Mouse (Mus musculus) frontal cortex, adult 2 months (tissue): Measurements from ENCODE around the gene Atp1a4. TPM values are rescaled to one million over a fixed set of nuclear protein-coding genes. Genes with fewer than 3 reads are reported as not detected.

ENCODE experiments used
- DNase-seq, 2 experiments: peaks; one replicate each; pipeline ENCODE4 v3.0.0; 2022; ENCODE audit warnings: low spot score in 1 of 2; ENCODE audit errors: extremely low spot score in 1 of 2
- polyA plus RNA-seq: library from polyadenylated mRNA; depleted of rRNA; stranded (reverse); fragments of >200 nt; gene quantifications from 2 replicates; pipeline ENCODE4 v1.2.3, GENCODE M21; 2012; rRNA removed

Atp1a4 gene
- polyA plus RNA-seq, 1 experiment: not detected

- no peak for DNase-seq
Observed at GRCm38 (mm10) chr1:172198996-172199395, 59.2 kb downstream of the Atp1a4 start.

DNA sequence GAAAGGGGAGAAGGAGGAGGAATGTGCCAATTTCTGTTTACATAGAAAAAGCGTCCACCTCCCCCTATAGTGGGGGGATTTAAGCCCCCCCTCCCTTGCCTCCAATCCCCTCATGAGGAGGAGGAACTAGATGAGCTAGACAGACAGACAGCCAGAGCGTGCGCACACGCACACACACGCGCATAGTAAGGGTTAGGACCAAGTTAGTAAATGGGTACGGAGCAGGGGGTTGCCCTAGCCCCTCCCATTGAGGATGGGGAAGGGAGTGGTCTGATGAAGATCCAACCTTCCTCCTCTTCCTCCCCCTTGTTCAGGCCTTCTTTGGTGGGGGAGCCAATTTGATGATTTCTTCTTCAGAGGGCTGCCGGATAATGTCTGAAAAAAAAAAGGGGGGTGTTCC, 59.9 kb downstream of the Atp1a4 start:
- DNase-seq: no peak

- no peak for DNase-seq
Observed at GRCm38 (mm10) chr1:172197851-172198250, 60.4 kb downstream of the Atp1a4 start.

- DNase-seq: no peak
Observed at GRCm38 (mm10) chr1:172197146-172197545, 61.1 kb downstream of the Atp1a4 start.

DNA sequence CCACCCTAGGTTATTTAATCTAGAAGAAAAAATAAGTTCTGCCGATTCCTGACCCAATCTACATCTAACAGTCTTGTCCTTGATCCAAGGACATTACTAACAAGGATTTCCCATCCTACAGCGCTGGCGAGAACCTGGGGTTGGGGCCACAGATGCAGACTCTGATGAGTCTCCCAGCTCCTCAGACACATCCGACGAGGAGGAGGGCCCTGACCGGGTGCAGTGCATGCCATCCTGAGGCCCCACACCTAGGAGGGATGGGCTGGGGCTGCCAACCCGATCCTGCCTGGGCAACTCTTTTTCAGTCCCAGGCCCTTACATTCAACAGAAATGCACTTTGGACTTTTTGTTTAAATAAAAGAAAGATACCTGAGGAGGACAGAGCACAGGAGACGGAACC, 63.8 kb downstream of the Atp1a4 start:
- DNase-seq: no peak

DNA sequence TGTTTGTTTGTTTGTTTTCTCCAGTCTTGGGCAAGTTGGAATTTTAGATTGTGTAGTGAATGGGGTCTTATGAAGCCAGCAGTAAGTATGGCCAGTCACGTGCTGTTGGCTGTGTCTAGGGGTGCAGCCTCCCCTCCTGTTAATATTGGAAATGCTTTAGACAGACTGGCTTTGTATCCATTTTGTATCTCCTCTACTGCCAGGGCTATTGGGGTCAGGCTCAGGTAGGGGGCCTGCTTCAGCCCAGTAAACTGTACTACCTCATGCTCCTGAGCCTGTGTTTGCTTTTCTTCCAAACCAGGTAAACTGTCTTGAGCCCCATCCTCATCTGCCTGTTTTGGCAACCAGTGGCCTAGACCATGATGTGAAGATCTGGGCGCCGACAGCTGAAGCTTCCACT, 66.0 kb downstream of the Atp1a4 start:
- no peak for DNase-seq

DNA sequence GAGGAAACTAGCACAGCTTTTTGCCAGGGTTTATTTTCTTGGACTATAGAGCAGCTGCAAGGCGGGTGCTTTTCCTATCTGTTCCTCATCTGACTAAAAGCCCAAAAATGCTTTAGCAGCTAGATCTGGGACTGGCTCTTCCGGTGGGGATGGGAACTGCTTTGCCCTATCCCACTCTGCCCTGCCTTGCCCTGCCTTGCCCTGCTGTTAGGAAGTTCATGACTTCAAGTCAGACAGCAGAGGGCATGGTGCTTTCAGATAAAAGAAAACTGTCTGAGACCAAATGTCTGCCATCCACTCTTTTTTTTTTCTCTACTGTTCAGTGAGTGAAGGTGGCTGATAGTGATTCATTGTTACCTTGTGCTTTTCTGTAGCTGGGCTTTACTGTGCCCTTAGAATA, 66.6 kb downstream of the Atp1a4 start:
- DNase-seq: no peak

DNA sequence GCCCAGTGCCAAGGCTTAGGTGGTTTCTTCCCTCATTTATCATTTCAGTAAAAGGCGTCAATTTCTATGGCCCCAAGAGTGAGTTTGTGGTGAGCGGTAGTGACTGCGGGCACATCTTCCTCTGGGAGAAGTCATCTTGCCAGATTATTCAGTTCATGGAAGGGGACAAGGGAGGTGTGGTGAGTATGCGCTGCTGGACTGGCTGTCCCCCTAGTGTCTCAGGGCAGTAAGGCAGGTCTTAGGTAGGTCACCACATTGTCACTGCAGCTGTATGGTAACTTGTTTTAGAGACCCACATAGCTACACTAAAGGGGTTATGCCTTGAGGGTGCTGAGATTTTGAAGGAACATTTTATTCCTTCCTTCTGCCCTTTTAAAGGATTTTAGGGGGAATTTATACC, 69.3 kb downstream of the Atp1a4 start:
- no peak for DNase-seq

GRCm38 (mm10) chr1:172186401-172187289, 71.6 kb downstream of the Atp1a4 start:
- DNase-seq: no peak

DNA sequence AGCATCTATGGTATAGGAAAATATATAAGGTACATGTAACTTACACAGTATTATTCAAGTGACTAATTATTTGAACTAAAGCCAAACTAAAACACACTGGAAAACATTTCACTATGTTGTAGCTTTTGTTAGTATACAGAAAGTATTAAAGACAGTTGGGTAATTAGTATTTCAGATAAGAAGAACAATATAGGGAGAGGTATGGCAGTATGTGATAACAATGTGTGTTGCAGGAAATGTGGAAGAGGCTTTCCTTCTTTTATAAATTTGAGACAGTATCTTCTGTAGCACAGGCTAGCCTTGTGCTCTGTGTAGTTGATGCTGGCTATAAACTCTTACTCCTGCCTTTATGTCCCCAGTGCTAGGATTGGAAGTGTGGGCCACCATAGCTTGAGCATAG, 74.3 kb downstream of the Atp1a4 start:
- no peak for DNase-seq

DNA sequence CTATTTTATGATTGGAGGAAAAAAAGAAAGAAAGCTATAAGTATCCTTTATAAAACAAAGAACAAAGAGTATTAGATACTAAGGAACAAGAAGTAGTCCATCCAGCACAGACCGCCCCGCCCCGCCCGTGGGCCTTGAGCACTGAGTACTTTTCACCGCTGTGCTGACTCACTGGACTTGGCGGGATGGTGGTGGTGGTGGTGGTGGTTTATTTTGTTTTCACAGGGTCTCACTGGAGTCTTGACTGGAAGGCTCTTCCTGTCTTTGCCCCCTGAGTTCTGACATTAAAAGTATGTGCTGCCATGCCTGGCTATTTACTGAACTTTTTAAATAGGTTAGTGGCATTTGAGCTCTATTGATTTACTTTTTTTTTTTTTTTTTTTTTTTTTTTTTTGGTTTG, 75.2 kb downstream of the Atp1a4 start:
- DNase-seq: no peak

DNA sequence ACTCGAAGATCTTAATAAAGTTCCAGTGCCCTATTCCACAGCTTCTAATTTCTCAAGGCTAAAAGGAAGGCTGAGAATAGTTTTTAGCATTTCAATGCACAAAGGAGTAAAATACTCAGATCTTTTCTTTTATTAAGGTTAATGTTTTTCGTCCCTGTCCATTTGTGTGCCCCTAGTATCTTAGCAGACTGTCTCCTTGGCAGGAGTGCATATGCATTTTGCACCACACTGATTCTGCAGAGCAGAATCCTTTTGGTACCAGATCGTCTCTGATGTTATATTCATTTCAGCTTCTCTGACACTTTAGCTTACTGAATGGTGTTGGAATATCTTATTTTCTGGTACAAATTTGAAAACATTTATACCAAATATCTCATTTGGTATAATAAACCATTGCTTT, 76.4 kb downstream of the Atp1a4 start:
- DNase-seq: no peak

- DNase-seq: no peak
Observed at GRCm38 (mm10) chr1:172180881-172181280, 77.3 kb downstream of the Atp1a4 start.

DNA sequence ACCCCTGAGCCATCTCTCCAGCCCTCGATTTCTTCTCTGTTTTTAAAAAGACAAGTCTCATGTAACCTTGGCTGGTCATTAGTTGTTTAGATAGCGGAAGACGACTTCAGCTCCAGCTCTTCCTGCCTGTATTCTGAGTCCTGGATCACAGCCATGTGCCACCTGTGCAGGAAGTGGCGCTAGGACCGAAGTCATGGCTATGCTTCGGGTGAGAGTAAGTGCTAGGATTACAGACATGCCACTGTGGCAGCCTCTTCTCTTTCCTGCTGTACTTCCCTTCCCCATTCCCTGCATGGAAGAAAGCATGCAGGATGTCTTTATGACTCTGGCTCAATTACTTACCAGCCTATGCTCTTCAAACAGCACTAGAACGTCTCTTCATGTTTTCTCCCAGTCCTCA, 79.1 kb downstream of the Atp1a4 start:
- DNase-seq: no peak

DNA sequence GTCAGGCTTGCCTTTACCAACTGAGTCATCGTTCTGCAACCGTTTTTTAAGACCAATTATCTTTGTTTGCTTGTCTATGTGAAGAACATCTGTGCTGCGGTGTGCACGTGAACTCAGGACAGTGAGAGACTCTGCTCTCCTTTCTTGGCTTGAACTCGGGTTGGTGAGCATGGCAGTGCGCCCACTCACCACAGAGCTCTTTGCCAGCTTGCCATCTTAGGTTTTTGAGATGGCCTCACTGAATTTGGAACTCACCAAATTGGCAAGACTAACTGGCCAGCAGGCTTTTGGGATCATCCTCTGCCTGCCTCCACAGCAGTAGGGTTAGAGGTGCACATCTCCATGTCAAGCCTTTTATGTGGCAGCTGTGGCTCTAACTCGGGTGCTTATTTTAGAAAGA, 80.4 kb downstream of the Atp1a4 start:
- DNase-seq: no peak

Other genes starting within 250 kb of the Atp1a4 start
- 11.5 and 13.4 TPM in 2 replicates for gene Vangl2, start 230.0 kb downstream of the Atp1a4 start, polyA plus RNA-seq
- 0.30 and 0.50 TPM in 2 replicates for gene Nhlh1, start 200.8 kb downstream of the Atp1a4 start, polyA plus RNA-seq
- 114 and 122 TPM in 2 replicates for gene Copa, start 175.9 kb downstream of the Atp1a4 start, polyA plus RNA-seq
- gene Ncstn, start 175.6 kb downstream of the Atp1a4 start, polyA plus RNA-seq: 82.6 and 88.1 TPM in 2 replicates
- gene Pex19, start 131.7 kb downstream of the Atp1a4 start, polyA plus RNA-seq: 81.2 and 84.3 TPM in 2 replicates
- 92.6 and 102 TPM in 2 replicates for gene Dcaf8, start 110.3 kb downstream of the Atp1a4 start, polyA plus RNA-seq
- 538 and 542 TPM in 2 replicates for gene Pea15a, start 51.6 kb downstream of the Atp1a4 start, polyA plus RNA-seq
- 1.4 TPM in 2 replicates for gene Casq1, start 38.5 kb downstream of the Atp1a4 start, polyA plus RNA-seq
- 230 and 251 TPM in 2 replicates for gene Igsf8, start 3.2 kb upstream of the Atp1a4 start, polyA plus RNA-seq
- 495 and 562 TPM in 2 replicates for gene Atp1a2, start 39.6 kb upstream of the Atp1a4 start, polyA plus RNA-seq
- 102 and 111 TPM in 2 replicates for gene Kcnj9, start 70.9 kb upstream of the Atp1a4 start, polyA plus RNA-seq
- gene Kcnj10, start 82.8 kb upstream of the Atp1a4 start, polyA plus RNA-seq: 112 and 122 TPM in 2 replicates
- gene Pigm, start 118.1 kb upstream of the Atp1a4 start, polyA plus RNA-seq: 6.6 and 7.2 TPM in 2 replicates
- 1.1 and 1.8 TPM in 2 replicates for gene Slamf9, start 216.9 kb upstream of the Atp1a4 start, polyA plus RNA-seq
- gene Igsf9, start 223.4 kb upstream of the Atp1a4 start, polyA plus RNA-seq: 13.3 and 16.3 TPM in 2 replicates
- 19.1 and 19.9 TPM in 2 replicates for gene Tagln2, start 241.6 kb upstream of the Atp1a4 start, polyA plus RNA-seq